Mouse (Mus musculus): ENCODE measurements at regions not wholly inside any gene's neighbourhood (a gene's known extent, or its start where the extent isn't known, plus 50 kb on each side); places are given as distances from the start of the nearest gene placed in this dataset.
"Not testable (repeated sequence)": the region's sequence is repeated elsewhere in the genome, so short reads cannot be mapped to it uniquely, and the experiment has no call there.

GRCm38 (mm10) chr4:67141896-67142295 is 314.5 kb downstream of the Tlr4 start:
- DNase-seq (ENCODE audit: extremely low spot score in 1 of 2, low spot score in 1 of 2), result no peak

DNA sequence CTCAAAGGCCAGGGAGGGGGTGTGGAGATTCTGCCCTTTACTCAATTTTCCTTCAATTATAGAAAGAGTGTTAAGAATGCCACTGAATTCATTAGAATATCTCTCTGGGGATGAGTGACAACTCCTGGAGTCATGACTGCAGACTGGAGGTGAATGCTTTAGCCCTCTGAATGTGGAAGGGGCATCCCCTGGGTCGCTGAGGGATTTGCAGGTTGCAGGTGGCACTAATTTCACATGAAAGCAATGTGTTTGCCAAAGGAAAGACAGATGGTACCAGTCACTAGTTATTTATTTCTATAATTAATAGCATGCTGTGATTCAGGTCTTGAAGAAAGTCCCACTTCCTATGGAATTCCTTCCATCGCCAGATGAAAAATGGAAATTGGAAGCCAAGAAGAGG is 321.1 kb downstream of the Tlr4 start:
- DNase-seq (ENCODE audit: extremely low spot score in 1 of 2, low spot score in 1 of 2), result no peak

- no peak for DNase-seq (ENCODE audit: extremely low spot score in 1 of 2, low spot score in 1 of 2)
These were observed 335.3 kb downstream of the Tlr4 start for GRCm38 (mm10) chr4:67162673-67163072.

GRCm38 (mm10) chr4:67167720-67168119 is 340.3 kb downstream of the Tlr4 start:
- no peak for DNase-seq (ENCODE audit: extremely low spot score in 1 of 2, low spot score in 1 of 2)

- DNase-seq (ENCODE audit: extremely low spot score in 1 of 2, low spot score in 1 of 2), result no peak
These were observed 360.5 kb downstream of the Tlr4 start for GRCm38 (mm10) chr4:67187725-67188510.

DNA sequence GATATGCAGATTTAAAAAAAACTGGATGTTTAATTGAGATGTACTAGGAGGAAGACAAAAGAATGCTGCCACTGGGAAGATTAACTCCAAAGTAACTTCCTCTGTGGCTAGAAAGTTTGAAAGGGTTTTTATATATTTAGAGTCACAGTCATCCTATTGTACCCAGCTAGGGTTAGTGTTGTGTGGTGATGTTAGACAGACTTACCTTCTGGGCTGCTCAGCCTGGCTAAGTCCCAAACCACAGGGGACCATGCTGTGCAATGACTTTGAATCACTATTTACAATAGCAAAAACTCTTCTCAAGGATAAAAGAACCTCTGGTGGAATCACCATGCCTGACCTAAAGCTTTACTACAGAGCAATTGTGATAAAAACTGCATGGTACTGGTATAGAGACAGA is 363.2 kb downstream of the Tlr4 start:
- DNase-seq (ENCODE audit: extremely low spot score in 1 of 2, low spot score in 1 of 2), result no peak

- no peak for DNase-seq (ENCODE audit: extremely low spot score in 1 of 2, low spot score in 1 of 2)
These were observed 367.0 kb downstream of the Tlr4 start for GRCm38 (mm10) chr4:67194425-67194824.

- no peak for DNase-seq (ENCODE audit: extremely low spot score in 1 of 2, low spot score in 1 of 2)
These were observed 369.5 kb downstream of the Tlr4 start for GRCm38 (mm10) chr4:67196907-67197306.

GRCm38 (mm10) chr4:67208406-67208805 is 381.0 kb downstream of the Tlr4 start:
- peak; percentile 32 to 50 for DNase-seq (ENCODE audit: extremely low spot score in 1 of 2, low spot score in 1 of 2)

- DNase-seq (ENCODE audit: extremely low spot score in 1 of 2, low spot score in 1 of 2), result no peak
These were observed 386.0 kb downstream of the Tlr4 start for GRCm38 (mm10) chr4:67213363-67213762.

DNA sequence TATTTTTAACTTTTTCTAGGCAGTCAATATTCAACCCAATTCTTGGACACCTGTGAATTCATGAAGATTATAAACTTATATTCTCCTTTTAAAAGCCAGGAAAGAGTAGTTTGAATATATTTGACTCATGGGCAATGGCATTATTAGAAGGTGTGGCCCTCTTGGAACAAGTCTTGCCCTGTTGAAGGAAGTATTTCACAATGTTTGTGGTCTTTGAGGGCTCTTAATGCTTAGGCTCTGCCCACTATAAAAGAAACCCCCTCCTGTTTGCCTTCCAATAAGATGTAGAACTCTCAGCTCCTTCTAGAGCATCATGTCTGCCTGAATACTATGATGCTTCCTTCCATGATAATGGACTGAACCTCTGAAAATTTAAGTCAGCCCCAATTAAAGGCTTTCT is 397.1 kb downstream of the Tlr4 start:
- no peak for DNase-seq (ENCODE audit: extremely low spot score in 1 of 2, low spot score in 1 of 2)

DNA sequence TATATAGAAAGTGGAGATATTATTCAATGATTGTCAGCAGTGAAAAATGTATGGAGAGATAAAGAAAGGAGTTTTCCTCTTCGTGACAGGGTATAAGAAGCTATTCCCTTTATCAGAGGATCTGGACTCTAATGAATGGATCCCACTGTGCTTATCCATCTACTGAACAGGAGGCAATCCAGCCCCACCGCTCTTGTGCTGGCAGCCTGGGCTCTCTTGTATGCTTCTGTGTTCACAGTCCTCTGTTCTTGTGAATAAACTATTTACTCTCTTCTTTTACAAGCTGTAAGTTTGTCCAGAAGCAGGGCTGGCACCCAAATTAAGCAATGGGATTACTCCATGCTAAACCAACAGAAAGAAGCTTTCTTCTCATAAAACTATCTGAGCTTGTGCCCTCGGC is 401.8 kb downstream of the Tlr4 start:
- DNase-seq (ENCODE audit: extremely low spot score in 1 of 2, low spot score in 1 of 2), result no peak

DNA sequence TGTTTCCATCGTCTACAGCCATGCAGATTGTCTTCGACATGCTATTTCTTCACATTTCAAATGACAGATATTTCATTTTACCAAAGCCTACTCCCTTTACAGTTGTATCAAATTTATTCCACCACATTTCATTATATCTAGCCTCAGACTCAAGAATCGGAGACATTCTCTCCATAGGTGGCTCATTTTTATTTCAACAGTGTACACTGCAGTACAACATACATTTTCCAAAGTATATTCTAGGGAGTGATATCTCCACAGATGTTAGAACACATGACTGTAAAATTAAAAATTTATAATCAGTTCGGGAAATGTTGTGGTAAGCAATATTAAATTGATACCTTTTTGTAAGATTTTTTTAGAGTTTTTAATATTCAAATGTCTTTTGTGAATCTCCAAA is 446.2 kb downstream of the Tlr4 start:
- DNase-seq (ENCODE audit: extremely low spot score in 1 of 2, low spot score in 1 of 2), result no peak

- DNase-seq (ENCODE audit: extremely low spot score in 1 of 2, low spot score in 1 of 2), result no peak
These were observed 473.6 kb downstream of the Tlr4 start for GRCm38 (mm10) chr4:67301020-67301419.

GRCm38 (mm10) chr4:67301740-67302139 is 474.4 kb downstream of the Tlr4 start:
- DNase-seq (ENCODE audit: extremely low spot score in 1 of 2, low spot score in 1 of 2), result no peak

DNA sequence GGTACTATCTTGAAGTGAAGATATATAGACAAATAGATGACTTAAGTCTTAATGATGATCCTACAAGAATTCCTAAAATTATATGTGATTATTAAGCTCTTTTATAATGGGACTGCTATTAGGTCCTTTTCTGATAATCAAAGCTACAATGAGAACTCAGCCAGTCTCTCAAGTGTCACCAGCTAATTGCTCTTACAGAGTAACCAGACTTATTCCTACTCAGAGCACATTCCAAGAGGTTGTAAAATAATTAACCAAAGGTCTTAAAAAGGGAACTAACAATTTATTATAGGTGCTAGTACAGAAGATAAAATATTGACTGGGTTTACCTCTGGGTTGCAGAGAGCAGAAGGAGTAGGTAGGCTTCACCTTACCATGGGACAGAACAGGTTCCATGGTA is 492.7 kb downstream of the Tlr4 start:
- not testable (repeated sequence) for DNase-seq (ENCODE audit: extremely low spot score in 1 of 2, low spot score in 1 of 2)
